Mouse (Mus musculus): ENCODE measurements at regions not wholly inside any gene's neighbourhood (a gene's known extent, or its start where the extent isn't known, plus 50 kb on each side); places are given as distances from the start of the nearest gene placed in this dataset.

GRCm38 (mm10) chr15:86773041-86773440 lies 558.8 kb downstream of the Tbc1d22a start:
- TF ChIP-seq CTCF (IDR thresholded peaks at IDR 0.05): no peak
- Histone ChIP-seq H3K4me1 (ENCODE audit: insufficient read depth, low read length) (no peaks in the 10 kb centered on the region), H3K27me3 (ENCODE audit: insufficient read depth, low read length) (no peaks in the 10 kb centered on the region), H3K27ac (ENCODE audit: low read depth, low read length) (no peak overlapping the region), H3K4me3 (ENCODE audit: low read depth, low read length) (no peak overlapping the region), H3K4me2 (ENCODE audit: low read depth, low read length, poor library complexity, severe bottlenecking) (no peak overlapping the region), H3K36me3 (ENCODE audit: insufficient read depth, low read length) (no peaks in the 10 kb centered on the region), H3K9me3 (ENCODE audit: low read length) (no peaks in the 10 kb centered on the region), H3K9ac (replicated peaks; ENCODE audit: low read length, poor library complexity, severe bottlenecking) (no peak overlapping the region)
- 90% methylated on average over 7 of the region's 7 CpGs for WGBS
- no peak for ATAC-seq (ENCODE audit: low FRiP score)
- no peak for DNase-seq (ENCODE audit: low spot score)

DNA sequence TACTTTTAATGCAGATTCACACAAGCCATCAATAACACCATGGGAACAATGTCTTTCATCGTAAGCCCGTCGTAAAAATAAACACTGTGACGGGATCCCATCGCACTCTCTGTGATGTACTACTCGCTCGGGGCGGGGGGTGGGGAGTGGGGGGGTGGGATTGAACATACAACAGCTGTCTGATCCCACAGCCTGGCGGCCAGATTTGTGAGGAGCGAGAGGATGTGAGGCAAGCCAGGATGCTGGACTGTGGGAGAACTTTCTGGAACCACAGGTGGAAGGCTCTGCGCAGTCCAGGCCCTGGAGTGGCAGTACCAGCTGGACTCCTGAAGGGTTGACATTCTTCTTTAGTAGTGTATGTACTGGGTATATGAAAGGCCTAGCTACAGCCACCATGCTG lies 563.7 kb downstream of the Tbc1d22a start:
- no peaks in the 10 kb centered on the region for H3K9me3 ChIP-seq (ENCODE audit: low read length)
- no peak for ATAC-seq (ENCODE audit: low FRiP score)
- no peak overlapping the region for H3K27ac ChIP-seq (ENCODE audit: low read depth, low read length)
- TF ChIP-seq CTCF (IDR thresholded peaks at IDR 0.05): no peak
- H3K9ac ChIP-seq (replicated peaks; ENCODE audit: low read length, poor library complexity, severe bottlenecking): no peak overlapping the region
- no peak overlapping the region for H3K4me2 ChIP-seq (ENCODE audit: low read depth, low read length, poor library complexity, severe bottlenecking)
- no peaks in the 10 kb centered on the region for H3K27me3 ChIP-seq (ENCODE audit: insufficient read depth, low read length)
- H3K4me3 ChIP-seq (ENCODE audit: low read depth, low read length): no peak overlapping the region
- H3K36me3 ChIP-seq (ENCODE audit: insufficient read depth, low read length): no peaks in the 10 kb centered on the region
- DNase-seq (ENCODE audit: low spot score): no peak
- no peaks in the 10 kb centered on the region for H3K4me1 ChIP-seq (ENCODE audit: insufficient read depth, low read length)
- 77% methylated on average over 11 of the region's 11 CpGs for WGBS

GRCm38 (mm10) chr15:86781160-86781559 lies 566.9 kb downstream of the Tbc1d22a start:
- DNase-seq (ENCODE audit: low spot score) (no peak), ATAC-seq (ENCODE audit: low FRiP score) (no peak)
- Histone ChIP-seq H3K4me3 (ENCODE audit: low read depth, low read length) (no peak overlapping the region), H3K36me3 (ENCODE audit: insufficient read depth, low read length) (no peaks in the 10 kb centered on the region), H3K9ac (replicated peaks; ENCODE audit: low read length, poor library complexity, severe bottlenecking) (no peak overlapping the region), H3K27ac (ENCODE audit: low read depth, low read length) (no peak overlapping the region), H3K27me3 (ENCODE audit: insufficient read depth, low read length) (no peaks in the 10 kb centered on the region), H3K4me2 (ENCODE audit: low read depth, low read length, poor library complexity, severe bottlenecking) (no peak overlapping the region), H3K9me3 (ENCODE audit: low read length) (no peaks in the 10 kb centered on the region), H3K4me1 (ENCODE audit: insufficient read depth, low read length) (no peaks in the 10 kb centered on the region)
- WGBS: 93% methylated on average over 11 of the region's 11 CpGs
- no peak for TF ChIP-seq CTCF (IDR thresholded peaks at IDR 0.05)

DNA sequence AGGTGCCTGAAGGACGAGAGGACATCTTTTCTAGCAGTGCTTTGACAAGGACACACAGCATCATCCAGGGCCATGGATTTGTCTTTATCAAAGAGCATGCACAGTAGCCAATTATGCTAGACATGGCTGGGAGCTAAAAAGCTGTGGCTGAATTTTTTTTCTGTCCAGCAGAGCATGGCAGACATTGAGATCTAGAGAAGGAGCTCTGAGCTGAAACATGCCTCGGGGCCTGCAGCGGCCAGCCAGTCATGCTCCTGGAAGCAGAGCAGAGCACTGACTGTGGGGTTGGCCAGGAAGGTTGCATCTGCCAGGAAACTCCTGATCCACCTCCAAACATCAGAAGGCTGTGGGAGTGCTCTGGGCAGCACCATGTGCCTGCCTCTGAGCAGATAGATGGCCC lies 580.5 kb downstream of the Tbc1d22a start:
- no peaks in the 10 kb centered on the region for H3K36me3 ChIP-seq (ENCODE audit: insufficient read depth, low read length)
- no peak for TF ChIP-seq CTCF (IDR thresholded peaks at IDR 0.05)
- H3K4me1 ChIP-seq (ENCODE audit: insufficient read depth, low read length): no peaks in the 10 kb centered on the region; the same call in 1 of the 2 replicates
- H3K27me3 ChIP-seq (ENCODE audit: insufficient read depth, low read length): no peaks in the 10 kb centered on the region
- no peak overlapping the region for H3K9ac ChIP-seq (replicated peaks; ENCODE audit: low read length, poor library complexity, severe bottlenecking)
- 78% methylated on average over 3 of the region's 3 CpGs for WGBS
- DNase-seq (ENCODE audit: low spot score): peak; percentile 51
- no peak overlapping the region for H3K27ac ChIP-seq (ENCODE audit: low read depth, low read length)
- no peak overlapping the region for H3K4me3 ChIP-seq (ENCODE audit: low read depth, low read length)
- H3K9me3 ChIP-seq (ENCODE audit: low read length): no peaks in the 10 kb centered on the region
- H3K4me2 ChIP-seq (ENCODE audit: low read depth, low read length, poor library complexity, severe bottlenecking): no peak overlapping the region
- no peak for ATAC-seq (ENCODE audit: low FRiP score)

- DNase-seq (ENCODE audit: low spot score): no peak
- ATAC-seq (ENCODE audit: low FRiP score): no peak
- 94% methylated on average over 9 of the region's 9 CpGs for WGBS
Measured at GRCm38 (mm10) chr15:86798474-86799178, 584.4 kb downstream of the Tbc1d22a start.

GRCm38 (mm10) chr15:86807296-86808080 lies 593.2 kb downstream of the Tbc1d22a start:
- Histone ChIP-seq H3K4me2 (ENCODE audit: low read depth, low read length, poor library complexity, severe bottlenecking) (no peak overlapping the region), H3K9me3 (ENCODE audit: low read length) (no peaks in the 10 kb centered on the region), H3K36me3 (ENCODE audit: insufficient read depth, low read length) (no peaks in the 10 kb centered on the region), H3K9ac (replicated peaks; ENCODE audit: low read length, poor library complexity, severe bottlenecking) (no peak overlapping the region), H3K27ac (ENCODE audit: low read depth, low read length) (no peak overlapping the region), H3K27me3 (ENCODE audit: insufficient read depth, low read length) (no peaks in the 10 kb centered on the region), H3K4me1 (ENCODE audit: insufficient read depth, low read length) (no peaks in the 10 kb centered on the region), H3K4me3 (ENCODE audit: low read depth, low read length) (no peak overlapping the region)
- peak; percentile 46 for DNase-seq (ENCODE audit: low spot score)
- ATAC-seq (ENCODE audit: low FRiP score): no peak
- WGBS: 75% methylated on average over 13 of the region's 13 CpGs
- TF ChIP-seq CTCF (IDR thresholded peaks at IDR 0.05): no peak

More at GRCm38 (mm10) chr15:86798474-86799178, 584.4 kb downstream of the Tbc1d22a start:
- Histone ChIP-seq H3K4me2 (ENCODE audit: low read depth, low read length, poor library complexity, severe bottlenecking) (no peak overlapping the region), H3K27me3 (ENCODE audit: insufficient read depth, low read length) (no peaks in the 10 kb centered on the region), H3K36me3 (ENCODE audit: insufficient read depth, low read length) (no peaks in the 10 kb centered on the region), H3K27ac (ENCODE audit: low read depth, low read length) (no peak overlapping the region), H3K9ac (replicated peaks; ENCODE audit: low read length, poor library complexity, severe bottlenecking) (no peak overlapping the region), H3K4me1 (ENCODE audit: insufficient read depth, low read length) (no peaks in the 10 kb centered on the region), H3K9me3 (ENCODE audit: low read length) (no peaks in the 10 kb centered on the region), H3K4me3 (ENCODE audit: low read depth, low read length) (no peak overlapping the region)
- no peak for TF ChIP-seq CTCF (IDR thresholded peaks at IDR 0.05)

Data from midbrain, postnatal 0 days (tissue).